Mouse (Mus musculus): ENCODE measurements at regions not wholly inside any gene's neighbourhood (a gene's known extent, or its start where the extent isn't known, plus 50 kb on each side); places are given as distances from the start of the nearest gene placed in this dataset.

DNA sequence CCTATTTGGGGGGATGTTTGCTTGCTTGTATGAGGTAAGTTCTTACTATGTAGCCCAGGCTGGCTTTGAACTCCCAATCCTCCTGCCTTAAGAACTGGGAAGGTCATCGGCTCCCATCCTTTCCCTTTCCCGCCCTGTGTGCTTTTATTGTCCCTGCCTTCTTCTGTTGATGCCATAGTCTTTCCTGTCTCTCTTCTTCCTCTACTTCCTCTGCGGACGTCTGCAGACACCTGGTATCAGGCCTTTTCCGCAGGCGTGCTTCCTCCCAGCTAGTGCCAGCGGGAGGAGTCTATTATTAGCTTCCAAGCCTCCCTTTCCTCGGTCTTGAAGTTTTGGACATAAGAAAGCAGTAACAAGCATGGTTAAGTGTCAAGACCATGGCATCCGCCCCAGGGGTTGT lies 83.9 kb upstream of the Kit start:
- TF ChIP-seq NANOG (IDR thresholded peaks at IDR 0.05; ENCODE audit: borderline replicate concordance, low read length): no peak
- no peak for TF ChIP-seq POU5F1 (IDR thresholded peaks at IDR 0.05; ENCODE audit: borderline replicate concordance, low read length)
- TF ChIP-seq CTCF (conservative IDR thresholded peaks at IDR 0.05; ENCODE audit: low read length): no peak
- H3K27me3 ChIP-seq (ENCODE audit: insufficient read depth, low read length): no peaks in the 10 kb centered on the region
- no peak overlapping the region for H3K4me3 ChIP-seq (replicated peaks; ENCODE audit: low read length)
- no peaks in the 10 kb centered on the region for H3K9me3 ChIP-seq (ENCODE audit: low read length)
- H3K4me1 ChIP-seq (replicated peaks; ENCODE audit: low read depth, low read length): no peaks in the 10 kb centered on the region
- no peaks in the 10 kb centered on the region for H3K36me3 ChIP-seq (ENCODE audit: insufficient read depth, low read length)

DNA sequence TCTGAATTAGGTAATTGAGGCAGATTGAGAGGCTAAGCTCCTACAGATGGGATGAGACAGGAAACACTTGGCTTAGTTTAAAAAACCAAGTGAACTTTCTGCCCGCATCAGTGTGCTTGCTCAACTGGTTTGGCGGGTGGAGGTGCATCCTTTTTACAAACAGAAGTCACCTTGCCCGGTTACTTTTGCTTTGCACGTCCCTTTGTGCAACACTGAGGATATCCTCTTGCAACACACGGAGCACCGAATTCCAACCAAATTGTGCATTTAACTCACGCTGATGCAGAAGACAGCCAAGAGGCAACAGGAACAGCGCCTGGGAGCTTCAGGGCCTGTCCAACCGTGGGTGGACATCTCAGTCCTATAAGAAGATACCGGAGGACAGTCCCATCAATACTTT lies 80.6 kb upstream of the Kit start:
- Histone ChIP-seq H3K9me3 (ENCODE audit: low read length) (no peaks in the 10 kb centered on the region), H3K27me3 (ENCODE audit: insufficient read depth, low read length) (no peaks in the 10 kb centered on the region), H3K4me3 (replicated peaks; ENCODE audit: low read length) (no peak overlapping the region), H3K36me3 (ENCODE audit: insufficient read depth, low read length) (no peaks in the 10 kb centered on the region), H3K4me1 (replicated peaks; ENCODE audit: low read depth, low read length) (no peaks in the 10 kb centered on the region)
- TF ChIP-seq POU5F1 (IDR thresholded peaks at IDR 0.05; ENCODE audit: borderline replicate concordance, low read length): no peak
- no peak for TF ChIP-seq NANOG (IDR thresholded peaks at IDR 0.05; ENCODE audit: borderline replicate concordance, low read length)
- TF ChIP-seq CTCF (conservative IDR thresholded peaks at IDR 0.05; ENCODE audit: low read length): no peak

DNA sequence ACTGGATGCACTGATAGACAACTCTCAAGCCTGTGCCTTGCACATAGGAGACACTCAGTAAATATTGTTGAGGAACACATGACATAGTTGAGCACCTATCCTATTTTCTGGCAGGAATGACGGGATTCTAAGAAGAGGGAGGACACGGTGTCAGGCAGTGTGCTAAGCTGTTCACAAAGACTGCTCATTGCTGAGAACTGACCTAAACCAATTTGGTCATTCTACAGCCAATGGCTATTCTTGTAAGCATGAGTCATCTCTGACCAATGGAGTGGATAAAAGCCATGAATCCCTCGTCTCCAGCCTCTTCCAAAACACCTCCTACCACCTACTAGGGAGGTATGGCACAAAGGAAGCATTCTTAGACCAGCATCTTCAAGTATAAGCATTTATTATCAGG lies 75.7 kb upstream of the Kit start:
- H3K4me3 ChIP-seq (replicated peaks; ENCODE audit: low read length): no peak overlapping the region
- no peaks in the 10 kb centered on the region for H3K36me3 ChIP-seq (ENCODE audit: insufficient read depth, low read length)
- TF ChIP-seq NANOG (IDR thresholded peaks at IDR 0.05; ENCODE audit: borderline replicate concordance, low read length) (no peak), CTCF (conservative IDR thresholded peaks at IDR 0.05; ENCODE audit: low read length) (no peak), POU5F1 (IDR thresholded peaks at IDR 0.05; ENCODE audit: borderline replicate concordance, low read length) (no peak)
- H3K9me3 ChIP-seq (ENCODE audit: low read length): no peaks in the 10 kb centered on the region
- H3K4me1 ChIP-seq (replicated peaks; ENCODE audit: low read depth, low read length): peaks cover 7% of the 10 kb centered on the region
- no peaks in the 10 kb centered on the region for H3K27me3 ChIP-seq (ENCODE audit: insufficient read depth, low read length)

DNA sequence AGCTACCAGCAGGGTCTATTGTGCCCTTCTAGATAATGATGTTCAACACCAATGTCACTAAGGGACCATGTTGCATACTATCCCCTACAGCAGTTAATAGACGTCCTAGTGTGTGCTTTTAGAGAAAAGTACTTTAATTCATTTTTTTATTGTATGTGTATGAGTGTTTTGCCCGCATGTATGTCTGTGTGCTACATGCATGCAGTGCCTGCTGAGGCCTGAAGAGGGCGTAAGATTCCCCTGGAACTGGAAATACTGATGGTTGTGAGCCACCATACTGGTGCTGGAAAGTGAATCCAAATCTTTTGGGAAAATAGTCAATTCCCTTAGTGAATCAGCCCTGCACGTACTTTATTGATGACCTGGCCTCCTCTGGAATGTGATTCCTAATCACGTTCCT lies 75.0 kb upstream of the Kit start:
- peaks cover 7% of the 10 kb centered on the region for H3K4me1 ChIP-seq (replicated peaks; ENCODE audit: low read depth, low read length)
- H3K9me3 ChIP-seq (ENCODE audit: low read length): no peaks in the 10 kb centered on the region
- H3K36me3 ChIP-seq (ENCODE audit: insufficient read depth, low read length): no peaks in the 10 kb centered on the region
- H3K4me3 ChIP-seq (replicated peaks; ENCODE audit: low read length): no peak overlapping the region
- H3K27me3 ChIP-seq (ENCODE audit: insufficient read depth, low read length): no peaks in the 10 kb centered on the region
- peak; percentile 59 for TF ChIP-seq CTCF (conservative IDR thresholded peaks at IDR 0.05; ENCODE audit: low read length)
- TF ChIP-seq POU5F1 (IDR thresholded peaks at IDR 0.05; ENCODE audit: borderline replicate concordance, low read length): no peak
- no peak for TF ChIP-seq NANOG (IDR thresholded peaks at IDR 0.05; ENCODE audit: borderline replicate concordance, low read length)

DNA sequence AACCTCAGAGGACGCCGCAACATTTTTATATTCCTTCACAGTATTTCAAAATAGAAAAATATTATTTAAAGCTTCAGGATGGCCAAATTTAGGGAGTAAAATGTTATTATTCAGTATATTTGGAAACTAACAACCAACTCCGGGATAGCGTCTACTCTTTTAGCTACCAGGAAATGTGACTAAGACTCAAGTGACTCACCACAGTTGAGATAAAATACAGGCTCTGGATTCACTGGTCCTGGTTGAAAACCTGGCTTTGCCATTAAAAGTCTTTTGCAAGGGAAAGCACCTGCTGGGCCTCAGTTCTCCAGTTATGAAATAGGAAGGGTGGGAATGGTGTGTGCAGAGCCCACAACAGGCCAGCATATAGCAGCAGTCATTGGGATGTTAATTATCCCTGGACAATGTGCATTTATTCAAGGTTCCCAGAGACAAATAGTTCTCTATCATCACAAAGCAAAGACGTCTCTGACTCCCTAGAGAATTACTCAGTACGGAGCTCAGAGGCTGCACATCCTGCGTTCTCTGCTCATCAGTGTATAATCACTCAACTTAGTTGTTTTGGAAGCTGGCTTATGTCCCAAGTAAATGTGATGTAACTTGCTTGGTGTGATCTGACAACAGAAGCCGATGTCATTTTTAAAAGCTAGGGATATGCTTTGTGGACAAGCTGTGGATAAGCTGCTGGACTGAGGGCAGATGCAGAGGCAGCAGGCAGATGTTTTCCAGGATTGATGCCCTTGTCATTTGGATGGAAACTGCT lies 73.9 kb upstream of the Kit start:
- H3K27me3 ChIP-seq (ENCODE audit: insufficient read depth, low read length): no peaks in the 10 kb centered on the region
- H3K4me1 ChIP-seq (replicated peaks; ENCODE audit: low read depth, low read length): peaks cover 7% of the 10 kb centered on the region
- TF ChIP-seq NANOG (IDR thresholded peaks at IDR 0.05; ENCODE audit: borderline replicate concordance, low read length): no peak
- TF ChIP-seq POU5F1 (IDR thresholded peaks at IDR 0.05; ENCODE audit: borderline replicate concordance, low read length): no peak
- no peak for TF ChIP-seq CTCF (conservative IDR thresholded peaks at IDR 0.05; ENCODE audit: low read length)
- no peaks in the 10 kb centered on the region for H3K9me3 ChIP-seq (ENCODE audit: low read length)
- H3K4me3 ChIP-seq (replicated peaks; ENCODE audit: low read length): no peak overlapping the region
- H3K36me3 ChIP-seq (ENCODE audit: insufficient read depth, low read length): no peaks in the 10 kb centered on the region

DNA sequence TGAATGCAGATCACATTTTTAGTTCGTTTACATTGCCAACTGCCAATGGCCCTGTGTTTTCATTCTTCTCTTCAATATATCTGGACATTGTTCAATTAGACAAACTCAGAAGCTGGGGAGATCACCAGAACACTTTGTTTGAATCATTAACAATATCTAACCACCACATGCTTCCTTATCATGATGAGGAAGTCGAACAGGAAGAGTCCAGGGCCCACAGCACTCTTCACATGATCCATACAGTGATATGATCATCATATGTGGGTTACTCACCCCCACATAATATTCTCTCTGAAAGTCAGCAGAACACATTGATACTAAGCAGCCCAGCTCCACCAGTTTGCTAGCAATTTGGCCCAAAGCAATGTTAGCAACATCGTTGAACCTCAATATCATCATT lies 71.0 kb upstream of the Kit start:
- Histone ChIP-seq H3K9me3 (ENCODE audit: low read length) (no peaks in the 10 kb centered on the region), H3K4me3 (replicated peaks; ENCODE audit: low read length) (no peak overlapping the region), H3K27me3 (ENCODE audit: insufficient read depth, low read length) (no peaks in the 10 kb centered on the region), H3K36me3 (ENCODE audit: insufficient read depth, low read length) (no peaks in the 10 kb centered on the region), H3K4me1 (replicated peaks; ENCODE audit: low read depth, low read length) (peaks cover 7% of the 10 kb centered on the region)
- TF ChIP-seq POU5F1 (IDR thresholded peaks at IDR 0.05; ENCODE audit: borderline replicate concordance, low read length): no peak
- no peak for TF ChIP-seq NANOG (IDR thresholded peaks at IDR 0.05; ENCODE audit: borderline replicate concordance, low read length)
- TF ChIP-seq CTCF (conservative IDR thresholded peaks at IDR 0.05; ENCODE audit: low read length): no peak

DNA sequence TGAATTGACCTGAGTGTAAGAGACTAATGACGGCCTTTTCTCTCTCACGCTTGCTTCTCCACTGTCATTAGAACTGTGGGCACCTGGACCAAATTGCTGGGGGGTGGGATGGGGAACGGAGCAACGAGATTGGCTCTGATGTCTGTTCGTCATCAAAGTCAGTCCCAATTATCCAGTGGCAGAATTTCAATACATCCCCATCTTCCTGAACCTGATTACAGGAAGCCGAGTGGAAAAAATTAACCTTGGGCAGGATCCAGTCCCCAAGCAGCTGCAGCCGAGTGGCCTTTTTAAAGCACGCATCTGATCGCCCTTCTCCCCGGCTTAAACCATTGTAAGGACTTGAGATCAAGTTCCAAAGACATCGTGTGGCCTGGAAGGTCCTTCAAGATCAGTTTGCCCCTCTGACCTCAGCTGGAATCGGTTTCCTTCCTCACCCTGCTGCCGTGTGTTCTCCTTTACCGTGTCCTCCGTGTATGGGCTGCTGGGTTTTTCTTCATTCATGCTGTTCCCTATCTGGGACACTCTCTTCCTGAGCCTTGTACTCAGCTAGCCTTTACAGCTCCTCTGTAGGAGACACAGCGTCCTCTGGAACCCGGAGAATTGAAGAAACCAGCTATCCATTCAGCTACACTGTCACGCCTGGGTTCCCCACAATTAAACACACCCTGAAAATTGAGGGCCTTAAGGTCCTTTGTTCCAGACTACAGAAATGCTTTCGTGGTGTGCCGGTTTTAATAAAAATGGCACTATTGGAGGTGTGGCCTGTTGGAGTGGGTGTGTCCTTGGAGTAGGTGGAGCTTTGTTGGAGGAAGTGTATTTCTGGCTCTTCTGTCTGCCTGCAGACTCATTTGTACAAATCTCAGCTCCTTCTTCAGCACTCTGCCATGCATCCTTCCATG lies 61.9 kb upstream of the Kit start:
- Histone ChIP-seq H3K9me3 (ENCODE audit: low read length) (no peaks in the 10 kb centered on the region), H3K27me3 (ENCODE audit: insufficient read depth, low read length) (peaks cover 2% of the 10 kb centered on the region; the same call in 1 of the 2 replicates)
- no peak for TF ChIP-seq POU5F1 (IDR thresholded peaks at IDR 0.05; ENCODE audit: borderline replicate concordance, low read length)
- TF ChIP-seq CTCF (conservative IDR thresholded peaks at IDR 0.05; ENCODE audit: low read length): no peak
- TF ChIP-seq NANOG (IDR thresholded peaks at IDR 0.05; ENCODE audit: borderline replicate concordance, low read length): no peak

DNA sequence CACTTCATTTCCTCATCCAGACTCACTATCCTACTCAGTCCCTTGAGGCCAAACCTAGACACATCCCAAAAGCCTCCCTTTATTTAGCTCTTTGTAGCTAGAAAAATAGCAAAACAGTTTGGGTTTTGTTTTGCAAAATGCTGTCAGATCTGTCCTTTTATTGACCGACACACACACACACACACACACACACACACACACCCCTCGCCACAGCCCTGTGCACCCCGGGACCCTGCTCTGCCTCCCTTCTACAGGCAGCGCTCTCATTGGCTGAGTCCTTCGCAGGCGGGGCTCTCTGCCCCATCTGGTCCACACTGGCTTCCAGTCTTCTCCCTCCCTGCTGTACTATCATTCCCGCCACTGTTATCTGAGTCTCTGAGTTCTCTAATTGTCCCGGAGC lies 56.5 kb upstream of the Kit start:
- no peaks in the 10 kb centered on the region for H3K9me3 ChIP-seq (ENCODE audit: low read length)
- no peak for TF ChIP-seq CTCF (conservative IDR thresholded peaks at IDR 0.05; ENCODE audit: low read length)
- TF ChIP-seq NANOG (IDR thresholded peaks at IDR 0.05; ENCODE audit: borderline replicate concordance, low read length): 0 out of 2 replicates have a peak, but pooled peaks have one; percentile 12
- TF ChIP-seq POU5F1 (IDR thresholded peaks at IDR 0.05; ENCODE audit: borderline replicate concordance, low read length): no peak
- peaks cover 5% of the 10 kb centered on the region; the same call in 1 of the 2 replicates for H3K27me3 ChIP-seq (ENCODE audit: insufficient read depth, low read length)
- H3K36me3 ChIP-seq (ENCODE audit: insufficient read depth, low read length): no peaks in the 10 kb centered on the region
- peaks cover 72% of the 10 kb centered on the region for H3K4me1 ChIP-seq (replicated peaks; ENCODE audit: low read depth, low read length)
- peak overlapping the region; percentile 26; the same call in 1 of the 2 replicates for H3K4me3 ChIP-seq (replicated peaks; ENCODE audit: low read length)

More for the DNA sequence above, 61.9 kb upstream of the Kit start:
- Histone ChIP-seq H3K4me1 (replicated peaks; ENCODE audit: low read depth, low read length) (peaks cover 40% of the 10 kb centered on the region), H3K36me3 (ENCODE audit: insufficient read depth, low read length) (no peaks in the 10 kb centered on the region), H3K4me3 (replicated peaks; ENCODE audit: low read length) (peak overlapping the region; percentile 37; the same call in 1 of the 2 replicates)

Measured in E14TG2a.4 (cell line).